11 mouse cellular contexts compared by ENCODE assay signal in genomic region chr11:106359350-106359749, GRCm38 (mm10). TPM values are rescaled to one million over a fixed set of nuclear protein-coding genes. Genes with fewer than 3 reads are reported as not detected.
DNase-seq lines count a peak whose midpoint lies in the region; ATAC-seq and TF ChIP-seq lines count a peak whose summit lies in the region.
"Had no signal": no experiment of that assay in that cellular context is flagged by ENCODE, and none has a peak within 500 bp of the region (broad histone marks: within the 10 kb centered on the region; RNA-seq: fewer than 3 reads in every experiment).

No protein-coding gene starts in this region.

- no peak for TF ChIP-seq POLR2A in liver, adult 2 months (IDR thresholded peaks at IDR 0.05; ENCODE audit: extremely low read depth, insufficient read depth, low read length)

- 55% methylated on average over 5 of the region's 5 CpGs for WGBS in liver, adult 2 months
- 19% methylated on average over 5 of the region's 5 CpGs for WGBS in liver, embryonic 11.5 days

- H3K9ac ChIP-seq in liver, adult 2 months (ENCODE audit: low read depth, low read length), result no peak overlapping the region
- no peak overlapping the region for H3K9ac ChIP-seq in liver, embryonic 11.5 days (ENCODE audit: low read depth, low read length)
- H3K9ac ChIP-seq: kidney, embryonic 15.5 days had no signal

- H3K27me3 ChIP-seq in liver, adult 2 months (ENCODE audit: control insufficient read depth, insufficient read depth, low read length), result no peaks in the 10 kb centered on the region
- H3K27me3 ChIP-seq in liver, embryonic 11.5 days (replicated peaks; ENCODE audit: control insufficient read depth, insufficient read depth, low read length), result no peaks in the 10 kb centered on the region
- H3K27me3 ChIP-seq: kidney, embryonic 15.5 days had no signal

- no peak overlapping the region for H3K27ac ChIP-seq in liver, adult 2 months (replicated peaks; ENCODE audit: insufficient read depth, low read depth, low read length)
- H3K27ac ChIP-seq in liver, embryonic 11.5 days (ENCODE audit: low read depth, low read length), result no peak overlapping the region
- H3K27ac ChIP-seq: kidney, embryonic 15.5 days; macrophage had no signal

- H3K9me3 ChIP-seq in liver, embryonic 11.5 days (ENCODE audit: control insufficient read depth, low read length), result no peaks in the 10 kb centered on the region
- H3K9me3 ChIP-seq: kidney, embryonic 15.5 days had no signal

- no peak overlapping the region for H3K4me3 ChIP-seq in liver, adult 2 months (ENCODE audit: insufficient read depth, low read depth, low read length)
- no peak overlapping the region for H3K4me3 ChIP-seq in liver, embryonic 11.5 days (ENCODE audit: low read depth, low read length)
- H3K4me3 ChIP-seq: kidney, embryonic 15.5 days had no signal

- ATAC-seq in CD4-positive, CD25-positive, alpha-beta regulatory T cell, adult 4 months, result no peak
- no peak for ATAC-seq in liver, embryonic 11.5 days (replicated peaks; ENCODE audit: low FRiP score)
- peak; percentile 72 for ATAC-seq in common myeloid progenitor, adult 5-6 weeks (replicated peaks; ENCODE audit: low read depth, poor library complexity, severe bottlenecking)

- no peaks in the 10 kb centered on the region for H3K79me2 ChIP-seq in liver, adult 2 months (ENCODE audit: control insufficient read depth, insufficient read depth, low read length)

- TF ChIP-seq CTCF in liver, adult 2 months (IDR thresholded peaks at IDR 0.05; ENCODE audit: low read depth, low read length), result peak; percentile 36; the same call in 1 of the 2 replicates

- peak; percentile 63 for DNase-seq in CD4-positive, CD25-positive, alpha-beta regulatory T cell, adult 2 months (ENCODE audit: low read depth, low spot score)
- DNase-seq in liver, adult 2 months (ENCODE audit: extremely low read depth, low read depth, low spot score), result no peak
- DNase-seq in liver, embryonic 11.5 days (ENCODE audit: low spot score), result no peak
- DNase-seq in retina, postnatal 1 day, result peak; percentile 57
- no peak for DNase-seq in left cerebral cortex, postnatal 14 days (ENCODE audit: low spot score in 2 of 2)
- no peak for DNase-seq in spleen, postnatal 36 days (ENCODE audit: low spot score in 2 of 2)
- DNase-seq: cerebellum, adult 11 months had no signal

- no peaks in the 10 kb centered on the region for H3K36me3 ChIP-seq in liver, adult 2 months (ENCODE audit: control insufficient read depth, insufficient read depth, low read length)
- no peaks in the 10 kb centered on the region for H3K36me3 ChIP-seq in liver, embryonic 11.5 days (ENCODE audit: control insufficient read depth, insufficient read depth, low read length)
- H3K36me3 ChIP-seq: kidney, embryonic 15.5 days had no signal

- intact Hi-C loops in left cerebral cortex, postnatal 14 days (cut with DNase I), result no loop called here

- H3K4me1 ChIP-seq in liver, adult 2 months (ENCODE audit: control insufficient read depth, insufficient read depth, low read length), result no peaks in the 10 kb centered on the region
- H3K4me1 ChIP-seq in liver, embryonic 11.5 days (replicated peaks; ENCODE audit: control insufficient read depth, insufficient read depth, low read length), result no peaks in the 10 kb centered on the region

- no peak overlapping the region for H3K4me2 ChIP-seq in liver, embryonic 11.5 days
- H3K4me2 ChIP-seq: kidney, embryonic 15.5 days had no signal

RNA-seq across cellular contexts. Expression of gene Prr29, which starts 5.9 kb away (rescaled TPM):
- under 1 TPM in 1 of 2 experiments, not detected in 1; 0.43 TPM for polyA plus RNA-seq in CD4-positive, CD25-positive, alpha-beta regulatory T cell, adult 4 months (2017; shearing (Covaris generic))
- total RNA-seq in liver, adult 2 months (2014; rRNA removed), result not detected in 2 replicates
- polyA plus RNA-seq in liver, adult 2 months (2012; rRNA removed), result 0.17 TPM in 1 of 2 replicates, not detected in the other
- polyA plus RNA-seq in liver, embryonic 11.5 days (2014; fragmentation: Nextera tagmentation; extraction: Ambion mirVana), result not detected in 2 replicates
- total RNA-seq in common myeloid progenitor, adult 5-6 weeks (2017), result not detected in 2 replicates
- not detected for total RNA-seq in left cerebral cortex, postnatal 14 days (2021)
- polyA plus RNA-seq: macrophage had no signal

RNA-seq across cellular contexts. Expression of gene Scn4a, which starts 6.3 kb away (rescaled TPM):
- under 1 TPM in 1 of 2 experiments, not detected in 1; 0.14 TPM for polyA plus RNA-seq in CD4-positive, CD25-positive, alpha-beta regulatory T cell, adult 4 months (2017; shearing (Covaris generic))
- total RNA-seq in liver, adult 2 months (2014; rRNA removed), result 0.09 and 0.13 TPM in 2 replicates
- polyA plus RNA-seq in liver, adult 2 months (2012; rRNA removed), result 0.02 TPM in 2 replicates
- not detected in 2 replicates for polyA plus RNA-seq in liver, embryonic 11.5 days (2014; fragmentation: Nextera tagmentation; extraction: Ambion mirVana)
- total RNA-seq in common myeloid progenitor, adult 5-6 weeks (2017), result 0.05 TPM in 1 of 2 replicates, not detected in the other
- under 1 TPM in 1 of 2 experiments, not detected in 1; 0.06 TPM for total RNA-seq in left cerebral cortex, postnatal 14 days (2021)

RNA-seq across cellular contexts. Expression of gene Icam2, which starts 28.5 kb away (rescaled TPM):
- polyA plus RNA-seq in CD4-positive, CD25-positive, alpha-beta regulatory T cell, adult 4 months (2017; shearing (Covaris generic)), result 100 to 1,000 TPM; 132 to 138 TPM
- 5.3 and 6.7 TPM in 2 replicates for total RNA-seq in liver, adult 2 months (2014; rRNA removed)
- polyA plus RNA-seq in liver, adult 2 months (2012; rRNA removed), result 5.0 and 5.4 TPM in 2 replicates
- 36.2 and 41.6 TPM in 2 replicates for polyA plus RNA-seq in liver, embryonic 11.5 days (2014; fragmentation: Nextera tagmentation; extraction: Ambion mirVana)
- total RNA-seq in common myeloid progenitor, adult 5-6 weeks (2017), result 54.6 and 70.8 TPM in 2 replicates
- 1 to 10 TPM; 4.3 to 5.1 TPM for total RNA-seq in left cerebral cortex, postnatal 14 days (2021)

RNA-seq across cellular contexts. Expression of gene Cd79b, which starts 44.8 kb away (rescaled TPM):
- 10 to 100 TPM; 44.8 to 77.1 TPM for polyA plus RNA-seq in CD4-positive, CD25-positive, alpha-beta regulatory T cell, adult 4 months (2017; shearing (Covaris generic))
- 2.1 and 4.6 TPM in 2 replicates for total RNA-seq in liver, adult 2 months (2014; rRNA removed)
- polyA plus RNA-seq in liver, adult 2 months (2012; rRNA removed), result 1.4 and 3.8 TPM in 2 replicates
- polyA plus RNA-seq in liver, embryonic 11.5 days (2014; fragmentation: Nextera tagmentation; extraction: Ambion mirVana), result 5.9 and 6.3 TPM in 2 replicates
- total RNA-seq in common myeloid progenitor, adult 5-6 weeks (2017), result 16.6 and 19.8 TPM in 2 replicates
- total RNA-seq in left cerebral cortex, postnatal 14 days (2021), result not detected

RNA-seq across cellular contexts. Expression of gene Gh, which starts 57.7 kb away (rescaled TPM):
- polyA plus RNA-seq in CD4-positive, CD25-positive, alpha-beta regulatory T cell, adult 4 months (2017; shearing (Covaris generic)), result not detected
- total RNA-seq in liver, adult 2 months (2014; rRNA removed), result not detected in 2 replicates
- polyA plus RNA-seq in liver, adult 2 months (2012; rRNA removed), result not detected in 2 replicates
- polyA plus RNA-seq in liver, embryonic 11.5 days (2014; fragmentation: Nextera tagmentation; extraction: Ambion mirVana), result not detected in 2 replicates
- total RNA-seq in common myeloid progenitor, adult 5-6 weeks (2017), result not detected in 2 replicates
- not detected for total RNA-seq in left cerebral cortex, postnatal 14 days (2021)
- polyA plus RNA-seq: kidney, embryonic 15.5 days; macrophage had no signal

Comparison
In these comparisons a context has a peak if more than half of its experiments do, and no peak if none do; other contexts are left out.
1. DNase-seq: peak in CD4-positive, CD25-positive, alpha-beta regulatory T cell, adult 2 months (single experiment) and retina, postnatal 1 day (single experiment); none in liver, adult 2 months (single experiment), liver, embryonic 11.5 days (single experiment), left cerebral cortex, postnatal 14 days (0 of 2) and spleen, postnatal 36 days (0 of 2).